Mouse (Mus musculus) heart, postnatal 10 days (tissue): ENCODE results near the gene Adcyap1r1. TPM values are rescaled to one million over a fixed set of nuclear protein-coding genes. Genes with fewer than 3 reads are reported as not detected.

Experiments used
- DNase-seq, 2 experiments: peaks; one replicate each; pipeline ENCODE4 v3.0.0; 2021
- intact Hi-C: fragments of 180-260 bp; cut with DNase I; formaldehyde crosslinking; loops from one replicate; pipeline ENCODE4 v1.15.1; 2025
- total RNA-seq, 2 experiments: library from RNA; stranded (reverse); gene quantifications; 2 replicates each; pipeline ENCODE4 v1.2.3; 2021

Gene Adcyap1r1
- total RNA-seq, 2 experiments from 2014 or later, result 7.7 to 8.3 TPM

- DNase-seq, result no peak
- intact Hi-C loops, result no loop called here
These were observed 44.4 kb downstream of the Adcyap1r1 start for GRCm38 (mm10) chr6:55496201-55496600.

GRCm38 (mm10) chr6:55498753-55499152 lies 47.0 kb downstream of the Adcyap1r1 start:
- intact Hi-C loops, result no loop called here
- no peak for DNase-seq

- peak; percentile 22 to 31 for DNase-seq
- intact Hi-C loops, result no loop called here
These were observed 49.3 kb downstream of the Adcyap1r1 start for GRCm38 (mm10) chr6:55501061-55501460.

- intact Hi-C loops, result no loop called here
- DNase-seq, result no peak
These were observed 50.5 kb downstream of the Adcyap1r1 start for GRCm38 (mm10) chr6:55502309-55502708.

GRCm38 (mm10) chr6:55504797-55505488 lies 53.2 kb downstream of the Adcyap1r1 start:
- DNase-seq, result peak; percentile 67 to 73
- intact Hi-C loops, result loop anchor here (1.0 to 2.0 kb wide), 3 partner anchors 44 to 272 kb away; no protein-coding TSS in a partner anchor

GRCm38 (mm10) chr6:55506519-55506918 lies 54.7 kb downstream of the Adcyap1r1 start:
- no peak for DNase-seq
- intact Hi-C loops, result no loop called here

GRCm38 (mm10) chr6:55509130-55509870 lies 57.5 kb downstream of the Adcyap1r1 start:
- no peak for DNase-seq
- intact Hi-C loops, result no loop called here

- peak; percentile 89 to 93 for DNase-seq
- intact Hi-C loops, result loop anchor here (1.0 kb wide), 1 partner anchor 119 kb away; no protein-coding TSS in a partner anchor
These were observed 59.7 kb downstream of the Adcyap1r1 start for GRCm38 (mm10) chr6:55511212-55512065.

GRCm38 (mm10) chr6:55512066-55512703 lies 60.4 kb downstream of the Adcyap1r1 start:
- intact Hi-C loops, result no loop called here
- peak; percentile 23 to 31 for DNase-seq

GRCm38 (mm10) chr6:55513477-55513876 lies 61.7 kb downstream of the Adcyap1r1 start:
- intact Hi-C loops, result no loop called here
- no peak for DNase-seq

GRCm38 (mm10) chr6:55519605-55520201 lies 67.9 kb downstream of the Adcyap1r1 start:
- peak; percentile 89 to 91 for DNase-seq
- intact Hi-C loops, result loop anchor here (1.0 kb wide), 2 partner anchors 431 to 530 kb away; no protein-coding TSS in a partner anchor

- peak; percentile 48 to 66 for DNase-seq
- intact Hi-C loops, result loop anchor here (1.0 kb wide), 2 partner anchors 430 to 529 kb away; no protein-coding TSS in a partner anchor
These were observed 68.7 kb downstream of the Adcyap1r1 start for GRCm38 (mm10) chr6:55520237-55521095.

- DNase-seq, result no peak
- intact Hi-C loops, result no loop called here
These were observed 84.7 kb downstream of the Adcyap1r1 start for GRCm38 (mm10) chr6:55536469-55536868.

GRCm38 (mm10) chr6:55539196-55539595 lies 87.4 kb downstream of the Adcyap1r1 start:
- DNase-seq, result no peak
- intact Hi-C loops, result no loop called here

GRCm38 (mm10) chr6:55542359-55542758 lies 90.6 kb downstream of the Adcyap1r1 start:
- intact Hi-C loops, result no loop called here
- peak in 1 of 2 experiments; percentile 18 for DNase-seq

GRCm38 (mm10) chr6:55543345-55543744 lies 91.6 kb downstream of the Adcyap1r1 start:
- intact Hi-C loops, result no loop called here
- no peak for DNase-seq

- no peak for DNase-seq
- intact Hi-C loops, result no loop called here
These were observed 97.4 kb downstream of the Adcyap1r1 start for GRCm38 (mm10) chr6:55549211-55549610.

- peak; percentile 32 to 51 for DNase-seq
- intact Hi-C loops, result loop anchor here (2.0 kb wide), 1 partner anchor 262 kb away; no protein-coding TSS in a partner anchor
These were observed 99.1 kb downstream of the Adcyap1r1 start for GRCm38 (mm10) chr6:55550926-55551325.
